Mouse (Mus musculus) kidney, embryonic 15.5 days (tissue): ENCODE results near the gene Hook1. TPM values are rescaled to one million over a fixed set of nuclear protein-coding genes. Genes with fewer than 3 reads are reported as not detected.
"Not testable (repeated sequence)": the region's sequence is repeated elsewhere in the genome, so short reads cannot be mapped to it uniquely, and the experiment has no call there.

ENCODE experiments used
- ATAC-seq: fragments of 200-750 bp; cut with Nextera tagmentation; replicated peaks from 2 replicates; pipeline ENCODE4 v1.8.0; 2017; ENCODE audit warnings: moderate TSS enrichment; ENCODE audit not compliant: low FRiP score
- H3K27ac ChIP-seq: fragments of 300-500 bp; sonication (generic); 2 replicates; pipeline ENCODE4 v1.5.1; 2015; ENCODE audit warnings: mild to moderate bottlenecking, inconsistent platforms
- H3K27me3 ChIP-seq: fragments of 300-500 bp; sonication (generic); 2 replicates; pipeline ENCODE4 v1.6.1; 2015; ENCODE audit warnings: inconsistent platforms
- H3K36me3 ChIP-seq: fragments of 300-500 bp; sonication (generic); 2 replicates; pipeline ENCODE4 v1.6.1; 2015; ENCODE audit warnings: inconsistent platforms
- H3K4me1 ChIP-seq: fragments of 300-500 bp; sonication (generic); 2 replicates; pipeline ENCODE4 v1.6.1; 2015; ENCODE audit warnings: inconsistent platforms
- H3K4me2 ChIP-seq: fragments of 300-500 bp; sonication (generic); 2 replicates; pipeline ENCODE4 v1.6.1; 2015; ENCODE audit warnings: moderate library complexity, mild to moderate bottlenecking, inconsistent platforms
- H3K4me3 ChIP-seq: fragments of 300-500 bp; sonication (generic); replicated peaks from 2 replicates; pipeline ENCODE4 v1.5.1; 2015; ENCODE audit warnings: mild to moderate bottlenecking, inconsistent platforms
- H3K9ac ChIP-seq: fragments of 300-500 bp; sonication (generic); 2 replicates; pipeline ENCODE4 v1.6.1; 2015; ENCODE audit warnings: mild to moderate bottlenecking, inconsistent platforms
- H3K9me3 ChIP-seq: fragments of 300-500 bp; sonication (generic); replicated peaks from 2 replicates; pipeline ENCODE4 v1.6.1; 2016; ENCODE audit warnings: inconsistent platforms
- WGBS: fragments of 180-500 bp; shearing (Covaris S2); methylation state at CpG from one replicate; pipeline ENCODE4 v1.1.7; 2015; ENCODE audit warnings: mixed read lengths; 5-methylcytosine and 5-hydroxymethylcytosine counted together
- polyA plus RNA-seq: library from polyadenylated mRNA; unstranded; fragments of >200 nt; fragmentation: Nextera tagmentation; extraction: Ambion mirVana; gene quantifications from 2 replicates; pipeline ENCODE4 v1.2.1, GENCODE M21; 2015

Gene Hook1
- polyA plus RNA-seq, 1 experiment from 2014 or later, result 22.6 TPM

DNA sequence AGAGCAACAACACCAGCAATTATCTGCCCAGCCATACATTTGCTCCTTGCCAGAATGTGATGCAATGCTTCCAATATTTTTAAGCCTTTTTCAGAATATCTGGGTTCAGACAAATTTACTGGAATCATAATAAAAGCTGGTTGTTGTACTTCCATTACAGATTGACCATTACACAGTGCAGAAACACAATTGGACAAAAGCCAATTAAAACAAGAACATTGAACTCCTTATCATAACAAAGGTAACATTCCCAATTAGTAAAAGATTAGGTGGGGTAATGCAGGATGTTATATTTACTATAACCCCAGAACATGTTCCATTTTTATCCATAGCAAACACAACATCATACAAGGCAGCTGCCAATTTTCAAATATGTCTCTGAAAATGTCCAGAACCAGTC, 13.7 kb upstream of the Hook1 start:
- H3K4me1 ChIP-seq, result no peaks in the 10 kb centered on the region
- no peaks in the 10 kb centered on the region for H3K36me3 ChIP-seq
- H3K9me3 ChIP-seq, result no peaks in the 10 kb centered on the region
- no peaks in the 10 kb centered on the region for H3K27me3 ChIP-seq
- no peak for ATAC-seq
- no peak overlapping the region for H3K4me2 ChIP-seq
- H3K9ac ChIP-seq, result no peak overlapping the region
- no peak overlapping the region for H3K27ac ChIP-seq
- no peak overlapping the region for H3K4me3 ChIP-seq

DNA sequence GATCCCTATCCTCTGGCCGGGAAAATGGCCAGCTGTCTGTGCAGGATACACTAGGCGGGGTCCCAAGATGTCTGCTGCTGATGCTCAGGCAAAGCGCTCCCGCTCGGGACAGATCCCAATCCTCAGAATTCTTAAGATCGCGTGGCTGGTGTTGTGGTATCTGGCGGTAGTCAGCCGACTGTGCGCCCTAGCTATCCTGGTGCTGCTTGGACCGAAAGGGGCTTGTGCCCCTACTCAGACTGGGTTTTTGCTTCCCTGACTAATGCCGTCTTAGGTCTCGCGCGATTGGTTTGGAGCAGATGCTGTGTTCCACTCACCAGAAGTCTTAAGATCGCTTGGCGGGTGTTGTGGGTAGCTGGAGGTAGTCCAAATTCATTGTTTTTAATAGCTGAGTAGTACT, 15.2 kb downstream of the Hook1 start:
- H3K36me3 ChIP-seq, H3K4me1 ChIP-seq, H3K27ac ChIP-seq, H3K4me3 ChIP-seq, H3K4me2 ChIP-seq, H3K27me3 ChIP-seq, ATAC-seq, H3K9ac ChIP-seq, H3K9me3 ChIP-seq: not testable (repeated sequence)
- WGBS, result 96% methylated on average over 17 of the region's 17 CpGs

- H3K4me3 ChIP-seq, result no peak overlapping the region
- no peak for ATAC-seq
- 98% methylated on average over 1 of the region's 1 CpGs for WGBS
Measured at GRCm38 (mm10) chr4:96016875-96017274, 49.8 kb downstream of the Hook1 start.

DNA sequence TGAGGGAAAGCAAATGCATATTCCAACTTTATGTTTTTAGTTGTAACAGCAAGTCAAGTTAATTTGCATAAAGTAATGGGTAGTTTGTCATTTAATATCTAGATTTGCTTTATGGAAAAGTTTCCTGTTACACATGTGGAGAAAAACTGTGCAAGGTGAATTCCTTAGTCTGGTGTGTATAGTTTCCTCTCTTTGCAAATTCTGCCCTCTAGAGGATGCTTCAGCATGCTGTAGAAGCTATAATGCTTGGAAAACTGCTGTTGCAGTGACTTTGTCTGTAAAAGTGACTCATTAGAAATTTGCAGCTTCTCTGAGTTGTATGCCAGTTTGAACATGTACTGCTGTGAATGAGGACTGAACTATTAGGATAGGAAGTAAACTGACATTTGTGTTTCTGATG, 55.8 kb downstream of the Hook1 start:
- H3K27ac ChIP-seq, result no peak overlapping the region
- H3K4me1 ChIP-seq, result no peaks in the 10 kb centered on the region
- no peak overlapping the region for H3K4me3 ChIP-seq
- no peak overlapping the region for H3K9ac ChIP-seq
- no peaks in the 10 kb centered on the region for H3K9me3 ChIP-seq
- H3K36me3 ChIP-seq, result peaks cover 21% of the 10 kb centered on the region
- no peak for ATAC-seq
- H3K4me2 ChIP-seq, result no peak overlapping the region
- no peaks in the 10 kb centered on the region for H3K27me3 ChIP-seq

More at GRCm38 (mm10) chr4:96016875-96017274, 49.8 kb downstream of the Hook1 start:
- no peak overlapping the region for H3K9ac ChIP-seq
- H3K27ac ChIP-seq, result no peak overlapping the region
- H3K4me1 ChIP-seq, result no peaks in the 10 kb centered on the region
- no peaks in the 10 kb centered on the region for H3K27me3 ChIP-seq
- H3K9me3 ChIP-seq, result no peaks in the 10 kb centered on the region
- H3K36me3 ChIP-seq, result peaks cover 21% of the 10 kb centered on the region
- no peak overlapping the region for H3K4me2 ChIP-seq

- WGBS, result 85% methylated on average over 1 of the region's 1 CpGs
Measured at GRCm38 (mm10) chr4:96028412-96028811, 61.4 kb downstream of the Hook1 start.

DNA sequence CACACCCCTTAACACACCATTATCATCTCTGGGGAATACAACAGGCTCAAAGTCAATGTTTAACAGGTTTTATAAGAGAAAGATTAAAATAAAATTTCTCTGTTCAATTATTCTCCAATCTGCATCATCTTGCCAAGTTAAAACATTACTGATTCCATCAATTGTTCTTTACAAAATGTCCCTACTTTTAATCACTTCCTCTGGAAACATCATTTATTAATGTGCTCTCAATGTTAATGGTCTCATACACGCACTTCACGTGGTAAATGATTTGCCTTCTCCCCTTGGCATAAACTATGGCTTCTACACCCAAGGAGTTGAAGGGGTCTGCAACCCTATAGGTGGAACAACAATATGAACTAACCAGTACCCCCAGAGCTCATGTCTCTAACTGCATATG, 93.1 kb downstream of the Hook1 start:
- Histone ChIP-seq H3K9ac (no peak overlapping the region), H3K4me2 (no peak overlapping the region), H3K4me3 (no peak overlapping the region), H3K9me3 (no peaks in the 10 kb centered on the region), H3K27me3 (no peaks in the 10 kb centered on the region), H3K27ac (no peak overlapping the region), H3K4me1 (no peaks in the 10 kb centered on the region), H3K36me3 (no peaks in the 10 kb centered on the region)
- WGBS, result 83% methylated on average over 2 of the region's 2 CpGs
- ATAC-seq, result no peak

More at GRCm38 (mm10) chr4:96028412-96028811, 61.4 kb downstream of the Hook1 start:
- Histone ChIP-seq H3K9me3 (no peaks in the 10 kb centered on the region), H3K27ac (no peak overlapping the region), H3K4me3 (no peak overlapping the region), H3K9ac (no peak overlapping the region), H3K36me3 (peaks cover 4% of the 10 kb centered on the region), H3K4me1 (no peaks in the 10 kb centered on the region), H3K4me2 (no peak overlapping the region), H3K27me3 (no peaks in the 10 kb centered on the region)
- no peak for ATAC-seq

GRCm38 (mm10) chr4:96062045-96062444, 95.0 kb downstream of the Hook1 start:
- Histone ChIP-seq H3K9ac (no peak overlapping the region), H3K36me3 (no peaks in the 10 kb centered on the region), H3K27me3 (no peaks in the 10 kb centered on the region), H3K27ac (no peak overlapping the region), H3K4me1 (no peaks in the 10 kb centered on the region), H3K9me3 (no peaks in the 10 kb centered on the region), H3K4me3 (no peak overlapping the region), H3K4me2 (no peak overlapping the region)
- ATAC-seq, result no peak
- 61% methylated on average over 2 of the region's 2 CpGs for WGBS

Other genes with a start within 250 kb of the Hook1 start
- gene Cyp2j13, start 110.3 kb downstream of the Hook1 start, polyA plus RNA-seq, result 2.8 and 3.5 TPM in 2 replicates
- not detected in 2 replicates for gene Cyp2j12, start 173.9 kb downstream of the Hook1 start, polyA plus RNA-seq